Mouse (Mus musculus): ENCODE results near the gene Zbtb16. TPM values are rescaled to one million over a fixed set of nuclear protein-coding genes. Genes with fewer than 3 reads are reported as not detected.

Zbtb16 gene
- polyA plus RNA-seq, 1 experiment from 2014 or later: 0.28 TPM

DNA sequence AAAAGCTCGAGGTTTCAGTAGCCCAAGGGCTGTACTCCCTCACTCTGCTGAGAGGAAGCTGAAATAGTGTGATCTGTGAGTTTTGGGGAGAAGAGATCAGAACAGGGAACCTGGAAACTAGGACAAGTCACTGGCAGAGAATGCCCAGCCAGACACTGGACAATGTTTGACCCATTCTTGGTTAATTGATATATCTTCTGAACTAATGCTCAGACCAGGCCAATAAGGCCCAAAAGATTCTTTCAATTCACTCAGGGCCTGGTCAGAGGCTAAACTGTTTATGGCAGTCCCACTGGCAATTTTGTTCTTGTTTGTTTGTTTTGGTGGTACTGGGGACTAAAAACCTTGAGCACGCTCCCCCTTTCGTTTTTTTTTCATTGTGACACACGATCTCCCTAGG is 87.8 kb downstream of the Zbtb16 start:
- DNase-seq (ENCODE audit: low spot score) (no peak), ATAC-seq (replicated peaks; ENCODE audit: low FRiP score, low read depth) (no peak)
- H3K36me3 ChIP-seq (ENCODE audit: insufficient read depth, low read length): no peaks in the 10 kb centered on the region
- H3K9ac ChIP-seq (ENCODE audit: low read depth, low read length): no peak overlapping the region
- no peak for TF ChIP-seq CTCF (IDR thresholded peaks at IDR 0.05; ENCODE audit: low read depth)
- H3K4me3 ChIP-seq (replicated peaks; ENCODE audit: low read depth, low read length): no peak overlapping the region
- H3K9me3 ChIP-seq (replicated peaks; ENCODE audit: low read length): no peaks in the 10 kb centered on the region
- 60% methylated on average over 4 of the region's 4 CpGs for WGBS
- no peak overlapping the region for H3K27ac ChIP-seq
- no peak overlapping the region for H3K4me2 ChIP-seq (ENCODE audit: low read length)
- H3K4me1 ChIP-seq (replicated peaks; ENCODE audit: insufficient read depth, low read length): no peaks in the 10 kb centered on the region
- H3K27me3 ChIP-seq (ENCODE audit: insufficient read depth, low read length): no peaks in the 10 kb centered on the region

GRCm38 (mm10) chr9:48746506-48746905 is 89.5 kb downstream of the Zbtb16 start:
- no peaks in the 10 kb centered on the region for H3K9me3 ChIP-seq (replicated peaks; ENCODE audit: low read length)
- no peaks in the 10 kb centered on the region for H3K36me3 ChIP-seq (ENCODE audit: insufficient read depth, low read length)
- H3K4me2 ChIP-seq (ENCODE audit: low read length): no peak overlapping the region
- H3K4me1 ChIP-seq (replicated peaks; ENCODE audit: insufficient read depth, low read length): no peaks in the 10 kb centered on the region; the same call in 1 of the 2 replicates
- H3K9ac ChIP-seq (ENCODE audit: low read depth, low read length): no peak overlapping the region
- TF ChIP-seq CTCF (IDR thresholded peaks at IDR 0.05; ENCODE audit: low read depth): no peak
- WGBS: 88% methylated on average over 10 of the region's 10 CpGs
- H3K27me3 ChIP-seq (ENCODE audit: insufficient read depth, low read length): no peaks in the 10 kb centered on the region
- ATAC-seq (replicated peaks; ENCODE audit: low FRiP score, low read depth) (no peak), DNase-seq (ENCODE audit: low spot score) (no peak)
- H3K27ac ChIP-seq: no peak overlapping the region
- H3K4me3 ChIP-seq (replicated peaks; ENCODE audit: low read depth, low read length): no peak overlapping the region

GRCm38 (mm10) chr9:48745347-48746119 is 90.5 kb downstream of the Zbtb16 start:
- no peak overlapping the region for H3K9ac ChIP-seq (ENCODE audit: low read depth, low read length)
- peaks cover 10% of the 10 kb centered on the region for H3K4me1 ChIP-seq (replicated peaks; ENCODE audit: insufficient read depth, low read length)
- no peaks in the 10 kb centered on the region for H3K36me3 ChIP-seq (ENCODE audit: insufficient read depth, low read length)
- no peak overlapping the region for H3K4me3 ChIP-seq (replicated peaks; ENCODE audit: low read depth, low read length)
- no peak for DNase-seq (ENCODE audit: low spot score)
- ATAC-seq (replicated peaks; ENCODE audit: low FRiP score, low read depth): no peak
- H3K27ac ChIP-seq: peak overlapping the region; percentile 15; the same call in 1 of the 2 replicates
- WGBS: 58% methylated on average over 5 of the region's 5 CpGs
- H3K9me3 ChIP-seq (replicated peaks; ENCODE audit: low read length): no peaks in the 10 kb centered on the region
- no peak for TF ChIP-seq CTCF (IDR thresholded peaks at IDR 0.05; ENCODE audit: low read depth)
- H3K4me2 ChIP-seq (ENCODE audit: low read length): no peak overlapping the region
- H3K27me3 ChIP-seq (ENCODE audit: insufficient read depth, low read length): no peaks in the 10 kb centered on the region

- 51% methylated on average over 13 of the region's 13 CpGs for WGBS
- TF ChIP-seq CTCF (IDR thresholded peaks at IDR 0.05; ENCODE audit: low read depth): no peak
Measured at GRCm38 (mm10) chr9:48744916-48745315, 91.1 kb downstream of the Zbtb16 start.

GRCm38 (mm10) chr9:48744451-48744850 is 91.6 kb downstream of the Zbtb16 start:
- H3K27ac ChIP-seq: peak overlapping the region; percentile 15; the same call in 1 of the 2 replicates
- H3K9me3 ChIP-seq (replicated peaks; ENCODE audit: low read length): no peaks in the 10 kb centered on the region
- ATAC-seq (replicated peaks; ENCODE audit: low FRiP score, low read depth): no peak
- no peak overlapping the region for H3K9ac ChIP-seq (ENCODE audit: low read depth, low read length)
- no peaks in the 10 kb centered on the region for H3K36me3 ChIP-seq (ENCODE audit: insufficient read depth, low read length)
- H3K4me3 ChIP-seq (replicated peaks; ENCODE audit: low read depth, low read length): no peak overlapping the region
- 87% methylated on average over 6 of the region's 6 CpGs for WGBS
- no peak overlapping the region for H3K4me2 ChIP-seq (ENCODE audit: low read length)
- TF ChIP-seq CTCF (IDR thresholded peaks at IDR 0.05; ENCODE audit: low read depth): no peak
- DNase-seq (ENCODE audit: low spot score): no peak
- H3K4me1 ChIP-seq (replicated peaks; ENCODE audit: insufficient read depth, low read length): peaks cover 20% of the 10 kb centered on the region
- no peaks in the 10 kb centered on the region for H3K27me3 ChIP-seq (ENCODE audit: insufficient read depth, low read length)

More at GRCm38 (mm10) chr9:48744916-48745315, 91.1 kb downstream of the Zbtb16 start:
- Histone ChIP-seq H3K4me1 (replicated peaks; ENCODE audit: insufficient read depth, low read length) (peaks cover 15% of the 10 kb centered on the region), H3K4me2 (ENCODE audit: low read length) (no peak overlapping the region), H3K27ac (peak overlapping the region; percentile 15; the same call in 1 of the 2 replicates), H3K9me3 (replicated peaks; ENCODE audit: low read length) (no peaks in the 10 kb centered on the region), H3K27me3 (ENCODE audit: insufficient read depth, low read length) (no peaks in the 10 kb centered on the region), H3K9ac (ENCODE audit: low read depth, low read length) (no peak overlapping the region), H3K36me3 (ENCODE audit: insufficient read depth, low read length) (no peaks in the 10 kb centered on the region), H3K4me3 (replicated peaks; ENCODE audit: low read depth, low read length) (no peak overlapping the region)
- ATAC-seq (replicated peaks; ENCODE audit: low FRiP score, low read depth): no peak; the same call in 1 of the 2 replicates
- no peak for DNase-seq (ENCODE audit: low spot score)

DNA sequence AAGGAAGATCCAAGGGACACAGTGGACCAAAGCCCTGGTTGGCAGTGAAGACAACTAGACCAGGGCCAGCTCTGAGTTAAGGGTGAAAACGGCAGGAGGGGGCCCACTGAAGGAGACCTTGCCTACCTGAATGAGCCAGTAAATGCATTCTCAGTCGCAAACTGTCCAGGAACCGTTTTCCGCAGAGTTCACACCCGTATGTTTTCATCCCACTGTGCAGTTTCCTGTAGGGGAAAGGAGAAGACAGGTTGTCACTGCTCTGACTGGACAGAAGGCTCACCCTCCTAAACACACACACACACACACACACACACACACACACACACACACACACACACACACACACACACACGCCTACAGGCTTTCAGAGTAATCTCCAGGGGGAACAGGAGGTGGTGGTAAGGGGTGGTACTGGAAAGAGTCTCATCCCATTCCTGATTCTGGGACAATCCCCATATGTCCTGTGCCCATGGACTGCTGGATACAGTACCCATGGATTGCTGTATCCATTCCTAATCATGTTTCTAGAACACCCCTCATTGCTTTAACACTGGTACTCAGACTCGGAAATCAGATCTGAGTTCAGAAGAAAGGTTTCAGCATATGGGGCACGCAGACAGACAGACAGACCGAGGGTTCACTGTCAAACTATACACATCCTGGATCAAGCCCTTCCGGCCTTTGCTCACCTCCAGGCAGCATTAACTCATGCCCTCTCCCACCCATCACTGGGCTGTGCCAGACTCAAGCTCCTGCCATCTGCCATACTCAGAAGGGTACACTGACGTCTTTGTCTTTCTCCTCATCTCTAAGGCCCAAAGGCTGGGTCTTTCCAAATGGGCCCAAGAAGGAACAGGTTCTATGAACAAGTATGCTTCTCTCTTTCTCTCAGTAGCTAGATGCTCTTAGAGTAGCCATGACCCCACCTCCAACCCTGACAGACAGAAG is 92.4 kb downstream of the Zbtb16 start:
- 79% methylated on average over 11 of the region's 11 CpGs for WGBS
- H3K4me1 ChIP-seq (replicated peaks; ENCODE audit: insufficient read depth, low read length): peaks cover 28% of the 10 kb centered on the region
- no peak overlapping the region for H3K27ac ChIP-seq
- no peak overlapping the region for H3K9ac ChIP-seq (ENCODE audit: low read depth, low read length)
- H3K4me2 ChIP-seq (ENCODE audit: low read length): no peak overlapping the region
- DNase-seq (ENCODE audit: low spot score) (no peak), ATAC-seq (replicated peaks; ENCODE audit: low FRiP score, low read depth) (no peak)
- H3K4me3 ChIP-seq (replicated peaks; ENCODE audit: low read depth, low read length): no peak overlapping the region
- no peaks in the 10 kb centered on the region for H3K36me3 ChIP-seq (ENCODE audit: insufficient read depth, low read length)
- H3K27me3 ChIP-seq (ENCODE audit: insufficient read depth, low read length): no peaks in the 10 kb centered on the region
- no peak for TF ChIP-seq CTCF (IDR thresholded peaks at IDR 0.05; ENCODE audit: low read depth)
- H3K9me3 ChIP-seq (replicated peaks; ENCODE audit: low read length): no peaks in the 10 kb centered on the region

Data from kidney, postnatal 0 days (tissue).